Mouse (Mus musculus) spleen, adult 2 months (tissue): ENCODE data around the gene Fam20c. TPM values are rescaled to one million over a fixed set of nuclear protein-coding genes. Genes with fewer than 3 reads are reported as not detected.

ENCODE experiments used
- DNase-seq, 2 experiments: peaks; one replicate each; pipeline versions ENCODE4 v3.0.0 to v3.0.0-alpha.2; 2012 to 2021; ENCODE audit warnings: low spot score in 2 of 2, low read depth in 1 of 2
- H3K27ac ChIP-seq: fragments of 200-500 bp; 2 replicates; pipeline ENCODE4 v1.5.1; 2012; ENCODE audit warnings: low read length, inconsistent platforms; ENCODE audit not compliant: insufficient read depth
- H3K27me3 ChIP-seq: fragments of 200-500 bp; 2 replicates; pipeline ENCODE4 v1.6.1; 2012; ENCODE audit warnings: mild to moderate bottlenecking, moderate library complexity, low read length, inconsistent platforms; ENCODE audit not compliant: control insufficient read depth, insufficient read depth
- H3K36me3 ChIP-seq: fragments of 200-500 bp; 2 replicates; pipeline ENCODE4 v1.6.1; 2012; ENCODE audit warnings: mild to moderate bottlenecking, low read length, inconsistent platforms; ENCODE audit not compliant: control insufficient read depth, insufficient read depth
- H3K4me1 ChIP-seq: fragments of 200-500 bp; 2 replicates; pipeline ENCODE4 v1.6.1; 2011; ENCODE audit warnings: inconsistent platforms; ENCODE audit not compliant: control insufficient read depth, insufficient read depth, insufficient read length
- H3K4me3 ChIP-seq: fragments of 200-500 bp; 2 replicates; pipeline ENCODE4 v1.5.1; 2011; ENCODE audit warnings: mild to moderate bottlenecking, inconsistent platforms; ENCODE audit not compliant: insufficient read depth, insufficient read length; ENCODE audit errors: extremely low read depth
- CTCF ChIP-seq: fragments of 200-500 bp; IDR thresholded peaks from 2 replicates; pipeline ENCODE4 v1.5.1; 2011; ENCODE audit warnings: mild to moderate bottlenecking, inconsistent platforms; ENCODE audit not compliant: insufficient read depth, insufficient read length, insufficient replicate concordance; ENCODE audit errors: extremely low read depth
- POLR2A ChIP-seq: fragments of 200-500 bp; IDR thresholded peaks from 2 replicates; pipeline ENCODE4 v1.6.1; 2011; ENCODE audit warnings: low read depth, low read length, inconsistent platforms
- WGBS: fragments of 180-500 bp; shearing (Covaris S2); methylation state at CpG from one replicate; pipeline ENCODE4 v1.1.7; 2018; 5-methylcytosine and 5-hydroxymethylcytosine counted together
- polyA plus RNA-seq: library from polyadenylated mRNA; depleted of rRNA; stranded (reverse); fragments of >200 nt; gene quantifications from 2 replicates; pipeline ENCODE4 v1.2.3, GENCODE M21; 2012

Gene Fam20c
- polyA plus RNA-seq, 1 experiment: 6.5 TPM

GRCm38 (mm10) chr5:138804286-138804685, 50.0 kb downstream of the Fam20c start:
- Histone ChIP-seq H3K27ac (no peak overlapping the region), H3K36me3 (no peaks in the 10 kb centered on the region), H3K4me3 (no peak overlapping the region), H3K27me3 (no peaks in the 10 kb centered on the region), H3K4me1 (no peaks in the 10 kb centered on the region)
- WGBS: 94% methylated on average over 5 of the region's 5 CpGs
- no peak for TF ChIP-seq CTCF
- TF ChIP-seq POLR2A: no peak
- DNase-seq: no peak

GRCm38 (mm10) chr5:138809767-138810166, 55.5 kb downstream of the Fam20c start:
- no peak overlapping the region for H3K4me3 ChIP-seq
- H3K27me3 ChIP-seq: no peaks in the 10 kb centered on the region
- 89% methylated on average over 6 of the region's 6 CpGs for WGBS
- H3K4me1 ChIP-seq: no peaks in the 10 kb centered on the region
- TF ChIP-seq CTCF (no peak), POLR2A (no peak)
- no peak overlapping the region for H3K27ac ChIP-seq
- DNase-seq: no peak
- H3K36me3 ChIP-seq: no peaks in the 10 kb centered on the region

- H3K4me3 ChIP-seq: no peak within 1 kb of the TSS
- no peak for TF ChIP-seq POLR2A
- TF ChIP-seq CTCF: no peak
- no peak for DNase-seq
- WGBS: 47% methylated on average over 21 of the region's 21 CpGs
- peaks cover 9% of the 10 kb centered on the region for H3K27me3 ChIP-seq
- no peaks in the 10 kb centered on the region for H3K4me1 ChIP-seq
- H3K27ac ChIP-seq: no peak within 1 kb of the TSS
- no peaks in the 10 kb centered on the region for H3K36me3 ChIP-seq
These were observed 65.5 kb downstream of the Fam20c start, which contains the start of gene Gm5294 for GRCm38 (mm10) chr5:138819780-138820179. Gm5294 (plus strand) TSS chr5:138820080.

- H3K27me3 ChIP-seq: peaks cover 9% of the 10 kb centered on the region
- WGBS: 2% methylated on average over 39 of the region's 39 CpGs
- no peak overlapping the region for H3K4me3 ChIP-seq
These were observed 66.5 kb downstream of the Fam20c start for GRCm38 (mm10) chr5:138820717-138821332.

GRCm38 (mm10) chr5:138825090-138825489, 70.8 kb downstream of the Fam20c start:
- TF ChIP-seq CTCF (no peak), POLR2A (no peak)
- peaks cover 9% of the 10 kb centered on the region for H3K27me3 ChIP-seq
- WGBS: 81% methylated on average over 3 of the region's 3 CpGs
- DNase-seq: no peak
- H3K4me1 ChIP-seq: no peaks in the 10 kb centered on the region
- no peak overlapping the region for H3K27ac ChIP-seq
- H3K36me3 ChIP-seq: no peaks in the 10 kb centered on the region
- no peak overlapping the region for H3K4me3 ChIP-seq

More at GRCm38 (mm10) chr5:138820717-138821332, 66.5 kb downstream of the Fam20c start:
- TF ChIP-seq CTCF (no peak), POLR2A (no peak)
- no peaks in the 10 kb centered on the region for H3K36me3 ChIP-seq
- H3K27ac ChIP-seq: no peak overlapping the region
- no peak for DNase-seq
- no peaks in the 10 kb centered on the region for H3K4me1 ChIP-seq

GRCm38 (mm10) chr5:138833406-138833805, 79.1 kb downstream of the Fam20c start:
- Histone ChIP-seq H3K4me3 (no peak overlapping the region), H3K4me1 (no peaks in the 10 kb centered on the region), H3K36me3 (no peaks in the 10 kb centered on the region), H3K27ac (no peak overlapping the region), H3K27me3 (no peaks in the 10 kb centered on the region)
- DNase-seq: no peak
- TF ChIP-seq POLR2A (no peak), CTCF (no peak)
- 26% methylated on average over 6 of the region's 6 CpGs for WGBS

GRCm38 (mm10) chr5:138834910-138835309, 80.6 kb downstream of the Fam20c start:
- no peak overlapping the region for H3K27ac ChIP-seq
- no peak overlapping the region for H3K4me3 ChIP-seq
- H3K27me3 ChIP-seq: no peaks in the 10 kb centered on the region
- no peaks in the 10 kb centered on the region for H3K4me1 ChIP-seq
- TF ChIP-seq CTCF (no peak), POLR2A (no peak)
- no peaks in the 10 kb centered on the region for H3K36me3 ChIP-seq
- DNase-seq: no peak
- WGBS: 49% methylated on average over 3 of the region's 3 CpGs
